Mouse (Mus musculus) Patski (cell line): ENCODE data around the gene Tmem150b. TPM values are rescaled to one million over a fixed set of nuclear protein-coding genes. Genes with fewer than 3 reads are reported as not detected.

Source experiments
- ATAC-seq: fragments of 100-300 bp; one replicate; pipeline ENCODE4 v1.8.0; 2021
- CTCF ChIA-PET: fragments of 350-600 bp; sonication (Branson Sonifier 250); formaldehyde crosslinking; loops from one replicate; lab custom pipeline; 2022; ENCODE audit warnings: inconsistent platforms; lab: Charles Lee
- POLR2A ChIA-PET: fragments of 350-600 bp; sonication (Branson Sonifier 250); formaldehyde crosslinking; loops from one replicate; lab custom pipeline; 2022; ENCODE audit warnings: antibody characterized with exemption, inconsistent platforms; lab: Charles Lee
- DNase-seq: peaks from one replicate; pipeline ENCODE4 v3.0.0-alpha.2; 2011; ENCODE audit warnings: low read depth, low spot score
- H3K27me3 ChIP-seq: fragments of 371-371 bp; one replicate; pipeline ENCODE4 v1.5.1; 2021
- CTCF ChIP-seq: fragments of 100-300 bp; IDR thresholded peaks from one replicate; pipeline ENCODE4 v1.5.1; 2021
- in situ Hi-C: fragments of 300-500 bp; cut with MboI; formaldehyde crosslinking; loops from 3 replicates; pipeline ENCODE4 v1.11.1; 2018; ENCODE audit warnings: low pct_unique_long_range_greater_than_20kb, mixed read lengths
- polyA plus RNA-seq: library from polyadenylated mRNA; unstranded; gene quantifications from one replicate; pipeline ENCODE4 v1.2.3, GENCODE M21; 2021

Tmem150b gene
- polyA plus RNA-seq, 1 experiment from 2014 or later, result 0.14 TPM

GRCm38 (mm10) chr7:4690951-4691653 lies 33.9 kb downstream of the Tmem150b start:
- ChIA-PET POLR2A (interaction anchor here (0.6 kb wide), 1 partner anchor 10 kb away, joined by 3 read pairs; no protein-coding TSS in a partner anchor), CTCF (interaction anchor here (1.0 kb wide), 1 partner anchor 14 kb away, joined by 4 read pairs; no protein-coding TSS in a partner anchor)
- ATAC-seq, result peak; percentile 9
- in situ Hi-C loops, result no loop called here
- TF ChIP-seq CTCF, result no peak
- H3K27me3 ChIP-seq, result no peaks in the 10 kb centered on the region
- no peak for DNase-seq

GRCm38 (mm10) chr7:4690387-4690786 lies 34.7 kb downstream of the Tmem150b start, which contains the start of gene Brsk1:
Brsk1 (plus strand) TSS chr7:4690604.
- CTCF ChIA-PET, result no interaction called here

GRCm38 (mm10) chr7:4684632-4685417 lies 40.2 kb downstream of the Tmem150b start, which contains the start of gene Hspbp1:
Hspbp1 (minus strand) TSS chr7:4685068.
- ATAC-seq (peak; percentile 97), DNase-seq (peak; percentile 97)
- POLR2A ChIA-PET, result interaction anchor here (0.9 to 1.2 kb wide), 2 partner anchors 26 to 105 kb away, joined by 4 to 5 read pairs; partner anchors contain the start of genes Ppp6r1 and Tmem238
- in situ Hi-C loops, result no loop called here
- CTCF ChIA-PET, result interaction anchor here (0.8 to 1.9 kb wide), 5 partner anchors 8 to 111 kb away, joined by 3 to 7 read pairs (median 3); no protein-coding TSS in a partner anchor
- no peak for TF ChIP-seq CTCF
- no peaks in the 10 kb centered on the region for H3K27me3 ChIP-seq

More at GRCm38 (mm10) chr7:4690387-4690786, 34.7 kb downstream of the Tmem150b start, which contains the start of gene Brsk1:
- no peaks in the 10 kb centered on the region for H3K27me3 ChIP-seq
- no peak for TF ChIP-seq CTCF
- POLR2A ChIA-PET, result no interaction called here
- ATAC-seq (peak; percentile 53), DNase-seq (no peak)
- in situ Hi-C loops, result no loop called here

GRCm38 (mm10) chr7:4684203-4684602 lies 40.8 kb downstream of the Tmem150b start:
- H3K27me3 ChIP-seq, result no peaks in the 10 kb centered on the region
- POLR2A ChIA-PET, result interaction anchor here (0.9 kb wide), 1 partner anchor 25 kb away, joined by 5 read pairs; the partner anchor contains the start of gene Ppp6r1
- CTCF ChIA-PET, result interaction anchor here (1.0 to 1.9 kb wide), 4 partner anchors 10 to 23 kb away, joined by 3 to 7 read pairs (median 3); no protein-coding TSS in a partner anchor
- ATAC-seq, result no peak
- DNase-seq, result no peak
- TF ChIP-seq CTCF, result no peak
- in situ Hi-C loops, result no loop called here

- in situ Hi-C loops, result no loop called here
- POLR2A ChIA-PET, result no interaction called here
- CTCF ChIA-PET, result interaction anchor here (1.4 to 1.9 kb wide), 2 partner anchors 10 to 22 kb away, joined by 3 to 7 read pairs; no protein-coding TSS in a partner anchor
- TF ChIP-seq CTCF, result no peak
- H3K27me3 ChIP-seq, result no peaks in the 10 kb centered on the region
- no peak for DNase-seq
- no peak for ATAC-seq
These were observed 41.7 kb downstream of the Tmem150b start for GRCm38 (mm10) chr7:4683307-4683706.

GRCm38 (mm10) chr7:4675200-4675599 lies 49.8 kb downstream of the Tmem150b start:
- TF ChIP-seq CTCF, result no peak
- H3K27me3 ChIP-seq, result no peaks in the 10 kb centered on the region
- POLR2A ChIA-PET, result no interaction called here
- in situ Hi-C loops, result no loop called here
- ATAC-seq (no peak), DNase-seq (no peak)
- CTCF ChIA-PET, result no interaction called here

GRCm38 (mm10) chr7:4674114-4674731 lies 50.8 kb downstream of the Tmem150b start:
- DNase-seq (no peak), ATAC-seq (no peak)
- in situ Hi-C loops, result no loop called here
- ChIA-PET CTCF (interaction anchor here (2.0 kb wide), 1 partner anchor 10 kb away, joined by 7 read pairs; the partner anchor contains the start of gene Hspbp1), POLR2A (no interaction called here)
- TF ChIP-seq CTCF, result no peak
- no peaks in the 10 kb centered on the region for H3K27me3 ChIP-seq

GRCm38 (mm10) chr7:4671956-4672355 lies 53.1 kb downstream of the Tmem150b start:
- DNase-seq (no peak), ATAC-seq (no peak)
- TF ChIP-seq CTCF, result no peak
- ChIA-PET POLR2A (no interaction called here), CTCF (no interaction called here)
- in situ Hi-C loops, result no loop called here
- H3K27me3 ChIP-seq, result no peaks in the 10 kb centered on the region

- DNase-seq (no peak), ATAC-seq (no peak)
- ChIA-PET CTCF (no interaction called here), POLR2A (interaction anchor here (0.6 kb wide), 1 partner anchor 8 kb away, joined by 3 read pairs; no protein-coding TSS in a partner anchor)
- in situ Hi-C loops, result no loop called here
- no peak for TF ChIP-seq CTCF
- no peaks in the 10 kb centered on the region for H3K27me3 ChIP-seq
These were observed 54.3 kb downstream of the Tmem150b start for GRCm38 (mm10) chr7:4670655-4671255.
